Mouse (Mus musculus) brain, embryonic 14.5 days (tissue): ENCODE data around the gene Cish. TPM values are rescaled to one million over a fixed set of nuclear protein-coding genes. Genes with fewer than 3 reads are reported as not detected.

Experiments used
- DNase-seq: peaks from one replicate; pipeline ENCODE4 v3.0.0-alpha.2; 2011; ENCODE audit warnings: low read depth
- CTCF ChIP-seq: fragments of 200-500 bp; IDR thresholded peaks from 2 replicates; pipeline ENCODE4 v1.5.1; 2012; ENCODE audit warnings: inconsistent platforms, mild to moderate bottlenecking, moderate library complexity, borderline replicate concordance; ENCODE audit not compliant: insufficient read depth, insufficient read length; ENCODE audit errors: extremely low read depth
- POLR2A ChIP-seq: fragments of 200-500 bp; IDR thresholded peaks from 2 replicates; pipeline ENCODE4 v1.6.1; 2012; ENCODE audit warnings: mild to moderate bottlenecking, inconsistent platforms, borderline replicate concordance; ENCODE audit not compliant: poor library complexity, insufficient read depth, insufficient read length, severe bottlenecking; ENCODE audit errors: extremely low read depth
- polyA plus RNA-seq: library from polyadenylated mRNA; depleted of rRNA; stranded (reverse); fragments of >200 nt; gene quantifications from 2 replicates; pipeline ENCODE4 v1.2.3, GENCODE M21; 2012; rRNA removed

Cish gene
- polyA plus RNA-seq, 1 experiment, result 8.7 TPM

DNA sequence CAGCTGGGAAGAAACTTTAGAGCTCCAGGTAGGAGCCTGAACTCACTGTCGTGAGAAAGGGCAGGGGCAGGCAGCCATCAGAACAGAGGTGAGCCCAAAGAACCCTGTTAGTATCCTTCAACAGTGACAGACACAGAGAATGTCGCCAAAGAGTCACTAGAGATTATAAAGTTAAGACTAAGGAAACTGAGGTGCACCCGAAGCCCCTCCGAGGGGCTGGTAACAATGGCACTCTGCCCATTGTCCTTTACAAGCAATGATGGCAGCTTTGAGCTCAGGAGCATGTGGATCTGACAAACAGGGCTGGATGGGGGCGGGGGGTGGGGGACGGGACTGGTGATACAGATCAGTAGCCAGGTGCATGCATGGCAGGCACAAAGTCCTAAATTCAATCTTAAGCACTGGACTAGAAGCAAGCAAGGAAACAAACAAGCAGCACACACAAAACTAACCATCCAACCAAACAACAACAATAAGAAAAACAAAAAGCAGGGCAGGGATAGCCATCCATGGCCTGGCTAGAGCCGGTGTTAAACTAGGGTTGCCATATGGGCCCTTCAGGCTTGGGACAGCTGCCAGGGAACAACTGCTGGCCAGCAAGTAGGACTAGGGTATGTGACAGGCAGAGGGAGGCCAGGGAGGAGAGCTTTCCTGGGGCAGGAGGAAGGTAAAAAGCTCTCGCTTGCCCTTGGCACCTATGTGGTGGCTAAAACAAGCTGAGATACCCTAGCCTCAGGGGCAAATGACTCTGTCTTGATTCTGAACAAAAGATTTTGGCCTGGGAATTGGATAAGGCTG is 47.5 kb downstream of the Cish start:
- TF ChIP-seq CTCF, result no peak
- no peak for TF ChIP-seq POLR2A
- DNase-seq, result peak; percentile 25

DNA sequence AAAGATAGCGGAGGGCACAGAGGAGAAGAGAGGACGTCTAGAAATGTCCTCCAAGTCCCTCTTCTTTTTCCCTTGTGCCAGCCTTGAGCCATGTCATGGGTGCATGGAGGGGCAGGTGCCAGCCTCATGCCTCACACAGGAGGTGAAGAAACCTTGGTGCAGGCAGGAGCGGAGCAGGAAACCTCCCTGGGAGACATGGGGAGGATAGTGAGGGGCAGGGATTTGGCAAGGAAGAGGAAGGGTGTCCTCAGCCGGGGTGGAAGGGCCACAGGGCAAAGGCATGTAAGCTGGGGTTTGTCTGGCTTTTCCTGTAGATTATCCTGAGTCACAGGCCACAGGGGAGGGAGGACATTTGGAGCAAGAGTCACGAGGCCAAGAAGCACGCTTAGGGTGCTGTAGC is 48.2 kb downstream of the Cish start:
- TF ChIP-seq POLR2A, result no peak
- TF ChIP-seq CTCF, result no peak
- no peak for DNase-seq

DNA sequence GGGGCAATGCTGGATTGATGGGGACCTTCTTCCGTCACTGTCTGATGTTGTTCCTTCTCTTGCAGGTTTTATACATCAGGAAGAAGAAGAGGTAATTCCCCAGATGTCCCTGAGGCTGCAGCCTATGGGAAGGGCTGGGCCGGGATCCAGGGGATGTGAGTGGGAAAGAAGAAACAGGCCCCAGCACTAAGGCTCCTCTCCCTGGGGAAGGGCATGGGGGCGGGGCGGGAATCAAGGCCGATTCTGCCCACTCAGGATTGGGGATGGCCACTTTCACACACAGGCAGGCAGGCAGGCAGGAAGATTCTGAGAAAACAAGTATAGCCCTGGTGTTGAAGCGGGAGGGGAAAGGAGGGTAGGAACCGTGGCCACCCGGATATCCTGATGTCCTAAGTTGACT is 50.3 kb downstream of the Cish start:
- TF ChIP-seq POLR2A (no peak), CTCF (no peak)
- no peak for DNase-seq

DNA sequence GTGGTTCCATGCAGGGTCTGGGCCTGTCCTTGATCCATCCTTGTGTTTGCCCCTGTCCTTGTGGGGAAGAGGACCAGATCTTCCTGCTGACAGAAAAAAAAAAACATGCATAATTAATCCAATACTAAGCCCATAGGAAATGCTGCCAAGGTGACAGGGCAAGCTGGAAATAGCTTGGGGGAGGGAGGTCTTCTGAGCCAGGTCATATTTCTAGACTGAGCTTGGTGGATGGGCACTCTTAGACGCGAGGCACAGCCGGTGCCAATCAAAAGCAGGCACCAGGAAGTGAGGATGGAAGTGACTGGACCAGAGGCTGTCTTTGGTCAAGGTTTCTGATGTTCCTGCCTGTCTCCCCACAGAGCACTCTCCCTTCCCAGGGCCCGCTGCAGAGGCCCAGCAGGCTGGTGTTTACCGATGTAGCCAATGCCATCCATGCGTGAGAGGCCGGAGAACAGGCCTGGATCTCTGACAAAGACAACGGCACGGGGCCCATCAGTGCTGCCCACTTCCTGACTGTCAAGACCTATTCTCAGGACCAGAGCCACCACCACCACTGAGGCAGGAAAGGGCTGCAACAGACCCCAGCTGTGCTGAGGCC is 51.9 kb downstream of the Cish start:
- TF ChIP-seq POLR2A (no peak), CTCF (no peak)
- no peak for DNase-seq

DNA sequence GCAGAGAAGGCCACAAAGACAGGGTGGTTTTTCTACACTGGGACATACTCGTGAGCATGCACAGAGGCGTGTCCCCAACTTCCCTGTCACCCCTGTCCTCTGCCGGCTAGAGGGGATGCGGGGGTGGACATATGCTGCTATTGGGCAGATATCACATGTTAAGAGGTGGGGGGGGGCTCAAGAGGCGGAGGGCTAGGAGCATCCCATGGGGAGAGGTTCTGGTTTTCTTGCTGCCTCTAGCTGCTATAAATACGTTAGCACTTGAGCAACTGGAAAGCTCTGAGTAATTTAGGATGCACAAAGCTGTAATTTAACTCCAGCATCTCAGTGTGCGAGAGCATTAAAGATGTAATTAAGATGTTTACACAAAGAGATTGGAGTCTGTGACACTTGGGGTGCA is 53.5 kb downstream of the Cish start:
- TF ChIP-seq POLR2A, result no peak
- no peak for TF ChIP-seq CTCF
- no peak for DNase-seq

Other genes starting within 250 kb of the Cish start
- gene Dock3, start 64.1 kb upstream of the Cish start, polyA plus RNA-seq, result 55.7 and 78.6 TPM in 2 replicates
- 2.6 and 3.3 TPM in 2 replicates for gene Mapkapk3, start 6.1 kb upstream of the Cish start, polyA plus RNA-seq
- 29.5 and 35.9 TPM in 2 replicates for gene Hemk1, start 42.3 kb downstream of the Cish start, polyA plus RNA-seq
- 6.2 and 8.6 TPM in 2 replicates for gene 6430571L13Rik, start 44.6 kb downstream of the Cish start, polyA plus RNA-seq
- 105 and 143 TPM in 2 replicates for gene Cacna2d2, start 103.6 kb downstream of the Cish start, polyA plus RNA-seq
- gene Tmem115, start 237.9 kb downstream of the Cish start, polyA plus RNA-seq, result 37.3 and 42.1 TPM in 2 replicates
- gene Cyb561d2, start 246.2 kb downstream of the Cish start, polyA plus RNA-seq, result 34.3 and 45.7 TPM in 2 replicates
- gene Nprl2, start 246.2 kb downstream of the Cish start, polyA plus RNA-seq, result 74.5 and 109 TPM in 2 replicates